Mouse (Mus musculus) limb, embryonic 10.5 days (tissue): ENCODE measurements around the gene Arpc4. TPM values are rescaled to one million over a fixed set of nuclear protein-coding genes. Genes with fewer than 3 reads are reported as not detected.

Experiments used
- microRNA-seq: library from miRNA; unstranded; fragments of <30 nt; microRNA quantifications from one replicate; pipeline ENCODE4, GENCODE M21; 2017
- polyA plus RNA-seq: library from polyadenylated mRNA; unstranded; fragments of >200 nt; fragmentation: Nextera tagmentation; extraction: Ambion mirVana; gene quantifications from 2 replicates; pipeline ENCODE4 v1.2.1, GENCODE M21; 2016

Gene Arpc4
- polyA plus RNA-seq, 1 experiment from 2014 or later: 383 TPM

Small RNA genes within 50 kb of the gene (microRNA-seq; reads per million reads assigned to microRNA genes)
- gene Gm24387: not detected

Other genes starting within 250 kb of the Arpc4 start
- gene Lhfpl4, start 182.7 kb upstream of the Arpc4 start, polyA plus RNA-seq: 1.3 and 1.5 TPM in 2 replicates
- 45.5 and 48.9 TPM in 2 replicates for gene Mtmr14, start 140.3 kb upstream of the Arpc4 start, polyA plus RNA-seq
- gene Cpne9, start 95.8 kb upstream of the Arpc4 start, polyA plus RNA-seq: 0.06 TPM in 2 replicates
- 26.1 and 28.0 TPM in 2 replicates for gene Brpf1, start 71.0 kb upstream of the Arpc4 start, polyA plus RNA-seq
- 19.1 and 19.5 TPM in 2 replicates for gene Ogg1, start 51.1 kb upstream of the Arpc4 start, polyA plus RNA-seq
- 41.3 and 53.9 TPM in 2 replicates for gene Camk1, start 34.1 kb upstream of the Arpc4 start, polyA plus RNA-seq
- 47.2 and 53.4 TPM in 2 replicates for gene Tada3, start 232 bp upstream of the Arpc4 start, polyA plus RNA-seq
- gene Ttll3, start 11.1 kb downstream of the Arpc4 start, polyA plus RNA-seq: 2.7 and 4.1 TPM in 2 replicates
- 37.9 and 40.8 TPM in 2 replicates for gene Rpusd3, start 41.2 kb downstream of the Arpc4 start, polyA plus RNA-seq
- gene Cidec, start 57.6 kb downstream of the Arpc4 start, polyA plus RNA-seq: not detected in 2 replicates
- gene Jagn1, start 64.5 kb downstream of the Arpc4 start, polyA plus RNA-seq: 90.3 and 98.5 TPM in 2 replicates
- gene Il17re, start 80.4 kb downstream of the Arpc4 start, polyA plus RNA-seq: 2.2 and 2.3 TPM in 2 replicates
- 3.4 and 4.0 TPM in 2 replicates for gene Il17rc, start 93.3 kb downstream of the Arpc4 start, polyA plus RNA-seq
- gene Creld1, start 105.2 kb downstream of the Arpc4 start, polyA plus RNA-seq: 16.2 and 17.4 TPM in 2 replicates
- 0.60 and 0.73 TPM in 2 replicates for gene Prrt3, start 123.8 kb downstream of the Arpc4 start, polyA plus RNA-seq
- 75.8 and 75.9 TPM in 2 replicates for gene Emc3, start 153.5 kb downstream of the Arpc4 start, polyA plus RNA-seq
- gene Fancd2, start 153.6 kb downstream of the Arpc4 start, polyA plus RNA-seq: 21.6 and 21.9 TPM in 2 replicates
- gene Fancd2os, start 222.6 kb downstream of the Arpc4 start, polyA plus RNA-seq: 0.30 TPM in 1 of 2 replicates, not detected in the other
- gene Brk1, start 226.7 kb downstream of the Arpc4 start, polyA plus RNA-seq: 206 and 208 TPM in 2 replicates
- 41.4 and 47.7 TPM in 2 replicates for gene Vhl, start 245.8 kb downstream of the Arpc4 start, polyA plus RNA-seq